Mouse (Mus musculus): ENCODE measurements around the gene Lgi1. TPM values are rescaled to one million over a fixed set of nuclear protein-coding genes. Genes with fewer than 3 reads are reported as not detected.

Lgi1 gene
- total RNA-seq (2021) = 100 to 1,000 TPM; 130 to 135 TPM
- long read RNA-seq, experiment 1, full-length matches to known transcripts = 85 of 104 reads
- long read RNA-seq, experiment 1, partial matches to known transcripts = 6 of 104 reads
- long read RNA-seq, experiment 1, other reads (novel, unspliced or antisense) = 13 of 104 reads
- long read RNA-seq, experiment 2, full-length matches to known transcripts = 55 of 80 reads
- long read RNA-seq, experiment 2, partial matches to known transcripts = 6 of 80 reads
- long read RNA-seq, experiment 2, other reads (novel, unspliced or antisense) = 19 of 80 reads

GRCm38 (mm10) chr19:38264505-38265500 lies at the start of gene Lgi1:
Gene Lgi1 (plus strand): TSS chr19:38264536.
- peak; percentile 62 to 73 for DNase-seq (ENCODE audit: low spot score in 2 of 2)

- no peak for DNase-seq (ENCODE audit: low spot score in 2 of 2)
Measured at GRCm38 (mm10) chr19:38217696-38218095, 46.6 kb upstream of the Lgi1 start.

GRCm38 (mm10) chr19:38223356-38223904 lies 40.9 kb upstream of the Lgi1 start:
- DNase-seq (ENCODE audit: low spot score in 2 of 2) = no peak

GRCm38 (mm10) chr19:38223905-38224684 lies 40.2 kb upstream of the Lgi1 start, which contains the start of gene Fra10ac1:
Gene Fra10ac1 (minus strand): TSS chr19:38224156.
- DNase-seq (ENCODE audit: low spot score in 2 of 2) = peak; percentile 94 to 96

- DNase-seq (ENCODE audit: low spot score in 2 of 2) = peak; percentile 37 to 49
Measured at GRCm38 (mm10) chr19:38224685-38225060, 39.7 kb upstream of the Lgi1 start.

GRCm38 (mm10) chr19:38228699-38229098 lies 35.6 kb upstream of the Lgi1 start:
- no peak for DNase-seq (ENCODE audit: low spot score in 2 of 2)

- no peak for DNase-seq (ENCODE audit: low spot score in 2 of 2)
Measured at GRCm38 (mm10) chr19:38232087-38232486, 32.2 kb upstream of the Lgi1 start.

- no peak for DNase-seq (ENCODE audit: low spot score in 2 of 2)
Measured at GRCm38 (mm10) chr19:38232516-38232915, 31.8 kb upstream of the Lgi1 start.

- DNase-seq (ENCODE audit: low spot score in 2 of 2) = no peak
Measured at GRCm38 (mm10) chr19:38236526-38236925, 27.8 kb upstream of the Lgi1 start.

GRCm38 (mm10) chr19:38237834-38238212 lies 26.5 kb upstream of the Lgi1 start:
- DNase-seq (ENCODE audit: low spot score in 2 of 2) = no peak

- DNase-seq (ENCODE audit: low spot score in 2 of 2) = peak; percentile 71 to 83
Measured at GRCm38 (mm10) chr19:38238213-38238951, 26.0 kb upstream of the Lgi1 start.

- no peak for DNase-seq (ENCODE audit: low spot score in 2 of 2)
Measured at GRCm38 (mm10) chr19:38242314-38242852, 22.0 kb upstream of the Lgi1 start.

GRCm38 (mm10) chr19:38244748-38245147 lies 19.6 kb upstream of the Lgi1 start:
- DNase-seq (ENCODE audit: low spot score in 2 of 2) = no peak

- no peak for DNase-seq (ENCODE audit: low spot score in 2 of 2)
Measured at GRCm38 (mm10) chr19:38245361-38246176, 18.8 kb upstream of the Lgi1 start.

- DNase-seq (ENCODE audit: low spot score in 2 of 2) = no peak
Measured at GRCm38 (mm10) chr19:38246177-38246622, 18.1 kb upstream of the Lgi1 start.

- DNase-seq (ENCODE audit: low spot score in 2 of 2) = no peak
Measured at GRCm38 (mm10) chr19:38249627-38250026, 14.7 kb upstream of the Lgi1 start.

GRCm38 (mm10) chr19:38253796-38254195 lies 10.5 kb upstream of the Lgi1 start:
- DNase-seq (ENCODE audit: low spot score in 2 of 2) = peak; percentile 60 to 65

GRCm38 (mm10) chr19:38258651-38259065 lies 5.7 kb upstream of the Lgi1 start:
- peak; percentile 54 to 55 for DNase-seq (ENCODE audit: low spot score in 2 of 2)

- no peak for DNase-seq (ENCODE audit: low spot score in 2 of 2)
Measured at GRCm38 (mm10) chr19:38259436-38259835, 4.9 kb upstream of the Lgi1 start.

Measured in left cerebral cortex, adult 18-20 months (tissue).